Mouse (Mus musculus) frontal cortex, postnatal 25 days (tissue): Measurements from ENCODE around the gene Klhl5.
"Not testable (repeated sequence)": the region's sequence is repeated elsewhere in the genome, so short reads cannot be mapped to it uniquely, and the experiment has no call there.

Source experiments
- DNase-seq, 2 experiments: peaks; one replicate each; pipeline ENCODE4 v3.0.0; 2022; ENCODE audit warnings: low spot score in 2 of 2

The Klhl5 gene

DNA sequence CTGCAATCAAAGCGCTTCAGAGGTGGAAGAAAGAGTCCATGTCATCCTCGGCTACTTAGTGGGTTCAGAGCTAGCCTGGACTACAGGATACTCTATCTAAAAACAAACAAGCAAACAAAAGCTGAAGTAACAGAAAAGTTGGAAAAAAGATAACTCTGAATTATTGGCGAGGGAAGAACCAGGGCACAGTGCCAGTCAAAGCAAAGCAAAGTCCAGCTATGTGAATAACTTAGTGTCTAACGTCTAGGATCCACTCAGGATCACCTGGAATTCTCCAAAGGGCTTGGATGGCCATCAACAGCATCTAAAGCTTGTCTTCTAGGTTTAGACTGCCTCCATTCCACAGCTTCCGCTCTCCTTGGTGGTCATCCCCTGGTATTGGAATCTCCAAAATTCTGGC, 9.9 kb upstream of the Klhl5 start:
- DNase-seq, result no peak

DNA sequence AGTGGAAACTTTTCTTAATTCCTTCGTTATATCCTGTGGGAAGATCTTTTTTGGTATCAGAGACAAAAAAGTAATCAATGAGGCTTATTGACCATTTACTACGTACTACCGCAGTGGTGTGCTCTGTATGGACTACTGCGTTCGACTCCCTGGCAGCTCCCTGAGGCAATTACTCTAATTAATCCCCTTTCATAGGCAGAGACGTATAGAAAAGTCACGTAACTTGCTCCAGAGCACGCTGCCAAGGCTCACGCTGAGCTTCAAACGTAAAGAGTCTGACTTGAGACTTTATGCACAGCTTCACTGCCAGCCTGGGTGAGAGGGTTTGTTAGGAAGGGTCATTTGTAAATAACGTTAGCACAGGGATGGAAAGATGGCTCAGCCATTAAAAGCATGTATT, 7.3 kb upstream of the Klhl5 start:
- no peak for DNase-seq

DNA sequence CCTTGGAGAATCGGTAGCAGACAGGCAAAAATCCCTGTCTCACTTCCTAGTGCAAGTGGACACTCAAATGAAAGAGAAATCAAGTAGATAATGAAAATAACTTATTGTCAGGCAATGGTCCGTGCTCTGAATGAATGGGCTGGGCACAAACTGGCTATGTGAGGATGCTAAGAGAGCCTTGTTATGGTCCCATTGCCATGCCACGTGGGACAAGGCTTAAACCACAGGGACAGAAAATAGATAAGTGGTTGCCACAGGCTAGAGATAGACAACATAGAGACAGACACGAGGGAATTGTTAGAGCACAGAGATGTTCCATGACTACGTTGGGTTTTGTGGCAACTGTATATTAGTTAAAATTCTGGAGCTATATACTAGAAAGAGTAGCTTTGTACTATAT, 6.1 kb upstream of the Klhl5 start:
- no peak for DNase-seq

DNA sequence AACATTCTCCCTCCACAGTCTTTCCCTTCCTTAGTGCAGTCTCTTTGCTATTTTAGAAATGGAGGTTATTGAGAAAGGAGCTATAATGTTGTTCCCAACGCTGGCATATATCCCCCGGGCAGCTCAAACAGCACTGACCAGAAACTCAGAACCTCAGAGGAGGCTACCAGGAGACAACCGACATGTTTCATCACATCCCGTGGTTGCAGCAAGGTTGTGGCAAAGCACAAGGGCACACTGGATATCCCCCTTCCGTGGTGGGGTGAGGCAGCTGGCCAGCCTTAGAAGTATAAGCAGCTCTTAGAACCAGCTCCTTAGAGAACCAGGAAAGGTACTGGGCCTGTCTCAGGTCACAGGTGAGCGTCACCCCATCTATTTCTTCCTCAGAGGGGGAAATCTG, 5.7 kb upstream of the Klhl5 start:
- DNase-seq, result no peak

DNA sequence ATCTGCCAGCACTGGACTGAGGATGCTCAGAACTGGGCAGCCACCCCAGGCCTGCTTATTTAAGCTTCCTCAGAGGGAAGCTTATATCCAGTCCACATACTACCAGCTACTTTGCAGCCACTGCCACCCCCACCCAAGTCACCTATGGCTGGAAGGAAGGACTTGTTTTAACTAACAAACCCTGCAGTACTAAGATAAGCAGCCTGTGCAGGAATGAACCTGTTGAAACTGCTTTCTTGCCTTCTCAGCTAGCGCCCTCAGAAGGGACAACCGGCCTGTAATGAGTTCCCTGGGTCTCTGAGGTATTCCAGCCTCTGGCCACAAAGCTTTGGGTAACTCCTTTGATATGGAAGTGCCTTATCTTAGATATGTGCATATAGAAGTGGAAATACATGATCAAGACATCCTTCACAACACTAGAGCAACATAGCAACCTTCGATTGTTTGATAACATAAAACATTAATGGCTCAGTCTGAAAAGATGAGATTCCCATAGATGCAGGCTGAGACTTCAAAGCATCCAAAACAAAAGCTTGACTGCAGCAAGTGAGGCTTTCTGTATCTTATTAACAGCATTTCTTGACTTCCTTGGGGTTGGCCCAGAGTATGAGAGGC, 5.2 kb upstream of the Klhl5 start:
- DNase-seq, result no peak

DNA sequence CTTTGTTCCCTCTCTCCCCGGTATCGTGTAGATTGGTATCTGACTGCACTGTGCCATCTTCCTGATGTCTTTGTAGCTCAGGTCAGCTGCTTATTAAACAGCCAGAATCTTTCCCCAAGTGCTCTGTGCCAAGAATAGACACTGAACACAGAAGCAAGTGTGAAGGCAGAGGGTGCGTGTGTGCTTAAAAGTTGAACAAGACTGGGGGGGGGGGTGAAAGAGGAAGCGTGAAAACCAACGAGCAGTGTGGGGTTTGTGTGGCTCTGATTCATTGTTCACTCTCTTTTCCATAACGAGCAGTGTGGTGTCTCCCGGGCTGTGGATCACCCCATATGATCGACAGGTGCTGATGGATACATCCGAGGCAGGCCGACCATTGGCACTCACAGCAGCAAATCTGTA, 4.7 kb upstream of the Klhl5 start:
- no peak for DNase-seq

DNA sequence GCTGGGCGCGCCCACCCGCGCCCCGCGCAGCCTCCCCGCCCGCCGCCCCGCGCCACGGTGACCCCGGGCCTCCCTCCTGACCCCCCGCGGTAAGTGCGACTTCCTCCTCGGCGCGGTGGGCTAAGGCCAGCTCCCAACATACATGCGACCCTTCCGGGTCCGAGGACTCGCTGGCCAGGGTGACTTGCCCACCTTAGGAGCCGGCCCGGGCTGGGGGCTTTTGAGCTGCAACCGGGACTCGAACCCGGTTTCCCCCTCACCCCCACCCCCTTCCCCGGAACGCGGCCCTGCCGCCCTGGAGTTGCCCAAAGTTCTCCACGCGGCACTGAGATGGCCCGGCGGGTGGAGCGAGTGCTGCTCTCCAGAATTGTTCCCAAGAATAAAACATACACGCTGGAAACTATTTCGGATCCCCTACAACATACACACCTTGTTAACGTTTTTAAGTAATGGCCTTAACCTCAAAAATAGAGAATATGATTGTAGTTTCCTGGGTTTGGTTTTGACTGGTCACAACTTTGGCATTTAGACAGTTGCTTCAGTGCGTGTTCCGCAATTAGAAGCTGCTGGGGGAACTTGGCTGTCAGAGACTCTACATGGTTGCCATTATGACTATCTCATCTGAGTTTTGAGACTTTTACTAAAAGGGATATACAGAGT, 564 bp downstream of the Klhl5 start:
- no peak for DNase-seq

DNA sequence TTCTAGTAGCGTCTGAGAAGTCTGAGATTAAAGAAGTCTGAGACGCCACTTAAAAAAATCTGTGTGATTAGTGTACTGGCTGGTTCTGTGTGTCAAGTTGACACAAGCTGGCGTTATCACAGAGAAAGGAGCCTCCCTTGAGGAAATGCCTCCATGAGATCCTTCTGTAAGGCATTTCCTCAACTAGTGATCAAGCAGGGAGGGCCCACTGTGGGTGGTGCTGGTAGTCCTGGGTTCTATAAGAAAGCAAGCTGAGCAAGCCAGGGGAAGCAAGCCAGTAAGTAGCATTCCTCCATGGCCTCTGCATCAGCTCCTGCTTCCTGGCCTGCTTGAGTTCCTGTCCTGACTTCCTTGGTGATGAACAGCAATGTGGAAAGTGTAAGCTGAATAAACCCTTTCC, 4.9 kb downstream of the Klhl5 start:
- not testable (repeated sequence) for DNase-seq

DNA sequence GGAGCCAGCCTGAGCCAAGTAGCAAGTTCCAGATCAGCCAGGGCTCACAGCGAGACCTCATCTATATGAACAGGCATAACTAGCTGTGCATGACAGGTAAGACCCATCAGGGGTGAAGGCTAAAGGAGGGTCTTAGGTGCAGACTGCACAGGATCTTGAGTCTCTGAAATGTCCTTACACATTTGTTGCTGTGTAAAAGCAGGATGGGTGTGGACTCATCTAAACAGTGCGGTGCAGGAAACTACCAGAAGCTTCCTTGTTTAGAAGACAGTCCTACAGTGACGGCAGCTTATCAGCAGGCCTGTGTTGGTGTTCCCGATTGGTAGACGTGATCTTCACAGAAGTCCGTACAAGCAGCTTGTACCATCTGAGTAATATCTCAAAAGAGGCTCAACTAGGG, 6.0 kb downstream of the Klhl5 start:
- DNase-seq, result no peak

DNA sequence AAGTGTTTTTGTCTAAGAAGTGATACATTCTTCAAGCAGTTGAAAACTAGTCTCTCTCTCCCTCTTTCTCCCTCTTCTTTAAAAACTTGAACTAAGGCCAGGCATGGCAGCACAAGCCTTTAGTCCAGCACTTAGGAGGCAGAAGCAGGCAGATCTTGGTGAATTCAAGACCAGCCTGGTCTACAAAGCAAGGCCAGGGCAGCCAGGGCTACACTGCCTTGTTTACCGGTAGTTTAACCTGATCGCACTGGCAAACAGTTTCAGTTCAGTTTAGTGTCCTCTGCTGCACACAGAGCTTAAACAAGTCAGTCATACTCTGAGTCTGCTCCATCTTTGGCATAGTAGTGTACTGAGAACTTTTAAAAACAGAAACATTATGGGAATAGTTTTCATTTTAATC, 9.4 kb downstream of the Klhl5 start:
- no peak for DNase-seq

DNA sequence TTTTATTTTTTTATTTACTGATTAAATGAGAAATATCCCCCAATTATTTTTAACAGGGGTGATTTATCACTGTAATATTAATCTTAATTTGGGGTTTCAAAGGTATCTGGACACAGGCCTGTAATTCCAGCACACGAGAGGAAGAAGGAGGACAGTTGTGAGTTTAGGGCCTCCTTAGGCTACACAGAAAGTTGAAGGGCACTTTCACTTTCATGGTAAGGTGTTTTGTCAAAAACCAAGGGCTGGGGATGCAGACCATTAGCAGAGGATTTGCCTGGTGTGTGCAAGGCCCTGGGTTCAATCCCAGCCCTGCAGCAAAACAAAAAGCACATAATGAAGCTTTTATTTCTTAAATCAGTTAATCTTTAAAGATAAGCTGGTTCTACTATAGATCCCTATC, 12.2 kb downstream of the Klhl5 start:
- DNase-seq, result no peak

DNA sequence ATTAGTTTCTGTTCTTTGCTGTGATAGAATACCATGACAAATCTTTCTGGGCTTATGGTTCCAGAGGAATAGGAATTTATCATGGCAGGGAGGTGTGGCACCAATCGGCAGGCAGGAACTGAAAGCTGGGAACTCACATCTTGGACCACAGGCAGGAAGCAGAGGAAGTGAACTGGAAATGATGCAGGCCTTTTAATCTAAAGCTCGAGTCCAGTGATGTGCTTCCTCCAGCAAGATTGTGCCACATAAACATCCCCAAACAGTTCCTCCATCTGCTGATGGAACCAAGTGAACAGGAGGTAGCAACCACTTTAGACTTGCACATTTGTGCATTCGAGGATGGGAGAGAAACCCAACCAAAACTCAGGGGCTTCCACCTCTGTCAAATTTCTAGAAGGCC, 12.6 kb downstream of the Klhl5 start:
- DNase-seq, result no peak

DNA sequence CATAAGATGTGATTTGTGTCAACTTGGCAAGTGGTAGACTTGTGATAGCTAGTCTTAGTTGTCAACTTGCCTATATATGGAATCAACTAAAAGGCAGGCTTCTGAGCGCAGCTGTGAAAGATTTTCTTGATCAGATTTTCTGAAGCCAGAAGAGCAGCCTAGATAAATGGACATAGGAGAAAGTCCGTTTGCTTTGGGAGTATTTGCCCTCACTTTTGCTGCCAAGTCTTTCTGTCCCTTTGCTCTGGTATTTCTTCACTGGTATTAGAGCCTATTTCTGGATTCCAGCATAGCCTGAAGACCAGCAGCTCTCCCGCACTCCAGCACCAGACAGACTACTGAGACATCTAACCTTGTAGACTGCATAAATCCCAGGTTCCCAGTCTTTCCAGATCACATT, 15.3 kb downstream of the Klhl5 start:
- no peak for DNase-seq

DNA sequence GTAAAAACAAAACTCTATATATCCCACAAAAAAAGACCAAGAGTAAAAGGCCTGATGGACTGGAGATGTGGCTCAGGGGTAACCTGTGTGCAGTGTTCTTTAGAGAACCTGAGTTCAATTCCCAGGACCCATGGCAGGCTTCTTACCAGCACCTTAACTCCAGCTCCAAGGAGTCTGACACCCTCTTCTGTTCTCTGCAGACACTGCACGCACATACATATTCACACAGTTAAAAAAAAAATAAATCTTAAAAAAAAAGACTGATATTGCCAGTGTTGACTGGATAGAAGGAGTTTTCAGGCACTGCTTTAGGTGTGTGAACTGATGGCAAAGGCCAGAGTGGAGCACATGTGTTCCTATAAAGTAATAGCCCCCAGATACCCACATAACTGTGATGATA, 18.8 kb downstream of the Klhl5 start:
- DNase-seq, result no peak

DNA sequence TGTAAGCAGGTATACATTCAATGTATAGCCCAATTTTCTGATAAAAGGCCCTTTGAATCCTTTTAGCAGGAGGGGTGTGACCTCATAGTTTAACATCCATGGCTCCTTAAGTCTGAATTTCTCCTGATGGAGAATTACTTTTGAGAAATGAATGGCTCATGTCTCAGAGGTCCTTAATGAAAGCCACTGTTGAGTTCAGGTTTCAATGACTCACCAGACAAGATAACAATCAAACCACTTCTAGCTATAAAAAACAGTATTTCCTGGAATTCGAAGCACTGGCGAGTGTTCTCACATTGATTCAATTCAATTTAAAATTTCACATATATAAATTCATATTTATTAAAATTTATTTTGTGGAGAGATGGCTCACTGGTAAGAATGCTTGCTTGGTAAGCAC, 21.1 kb downstream of the Klhl5 start:
- DNase-seq, result no peak

DNA sequence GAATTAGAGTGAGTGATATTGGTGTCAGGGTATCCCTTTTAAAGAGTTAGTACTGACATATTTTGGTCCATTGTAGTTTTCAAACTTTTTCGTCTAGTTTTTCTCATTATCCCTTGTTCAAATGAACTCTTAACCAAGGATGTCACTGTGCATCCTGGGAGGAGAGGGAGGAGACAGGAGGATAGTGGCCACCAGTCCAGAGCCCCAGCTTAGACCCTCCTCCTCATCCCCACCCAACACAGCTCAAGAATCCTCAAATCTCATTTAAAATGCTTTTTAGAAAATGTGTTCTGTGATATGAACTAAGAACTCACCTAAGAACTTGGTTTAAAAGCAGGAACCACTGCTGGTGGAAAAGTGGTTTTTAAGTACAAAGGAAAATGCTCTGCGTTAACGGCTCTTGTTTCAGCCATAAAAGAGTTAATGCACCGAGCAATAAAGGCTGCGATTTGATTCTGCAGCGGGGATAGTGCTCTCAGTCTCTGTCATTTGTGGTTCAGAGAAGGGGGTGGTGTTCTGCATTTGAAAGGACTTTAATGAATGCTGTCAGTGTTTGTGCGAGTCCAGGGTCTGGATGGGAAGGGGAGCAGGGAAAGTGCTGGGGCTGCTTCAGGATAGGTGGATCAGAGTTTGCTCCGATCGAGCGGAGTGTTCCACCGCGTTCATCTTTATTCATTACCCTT, 23.3 kb downstream of the Klhl5 start:
- no peak for DNase-seq

DNA sequence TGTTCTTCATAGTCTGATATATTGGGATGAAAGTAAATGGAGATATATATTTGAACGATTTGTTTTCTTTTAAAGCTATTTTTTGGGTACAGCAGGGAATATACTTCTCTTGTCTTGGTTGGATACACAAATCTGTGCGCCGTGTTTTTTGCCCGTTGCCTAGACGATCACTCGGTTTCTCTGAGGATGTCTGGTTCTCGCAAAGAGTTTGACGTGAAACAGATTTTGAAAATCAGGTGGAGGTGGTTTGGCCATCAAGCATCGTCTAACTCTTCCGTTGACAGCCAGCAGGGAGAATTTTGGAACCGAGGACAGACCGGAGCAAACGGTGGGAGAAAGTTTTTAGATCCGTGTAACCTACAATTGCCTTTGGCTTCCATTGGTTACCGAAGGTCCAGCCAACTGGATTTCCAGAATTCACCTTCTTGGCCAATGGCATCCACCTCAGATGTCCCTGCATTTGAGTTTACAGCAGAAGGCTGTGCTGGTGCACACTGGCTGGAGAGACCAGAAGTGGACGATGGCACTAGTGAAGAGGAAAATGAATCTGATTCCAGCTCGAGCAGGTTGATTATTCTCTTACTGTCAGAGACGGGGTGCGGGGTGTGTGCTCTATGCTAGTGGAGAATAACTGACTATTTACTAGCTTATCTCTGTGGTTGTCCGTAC, 24.0 kb downstream of the Klhl5 start:
- DNase-seq, result peak; percentile 11 to 33

DNA sequence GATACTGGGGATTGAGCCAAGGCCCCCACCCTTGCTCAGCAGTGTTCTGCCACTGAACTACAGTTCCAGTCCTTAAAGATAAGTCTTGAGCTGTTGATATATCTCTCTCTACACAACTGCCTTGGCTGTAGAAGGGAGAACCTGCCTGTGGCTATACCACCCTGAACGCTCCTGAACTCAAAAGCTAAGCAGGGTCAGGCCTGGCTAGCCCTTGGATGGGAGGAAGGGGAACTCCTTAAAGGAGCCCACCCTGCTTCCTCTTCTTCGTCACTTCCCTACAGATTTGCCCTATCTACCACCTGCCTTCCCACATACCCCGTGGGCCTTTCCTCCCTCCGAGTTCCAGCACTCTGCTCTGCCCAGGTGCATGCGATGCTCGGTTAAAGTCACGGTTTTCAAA, 28.8 kb downstream of the Klhl5 start:
- no peak for DNase-seq

DNA sequence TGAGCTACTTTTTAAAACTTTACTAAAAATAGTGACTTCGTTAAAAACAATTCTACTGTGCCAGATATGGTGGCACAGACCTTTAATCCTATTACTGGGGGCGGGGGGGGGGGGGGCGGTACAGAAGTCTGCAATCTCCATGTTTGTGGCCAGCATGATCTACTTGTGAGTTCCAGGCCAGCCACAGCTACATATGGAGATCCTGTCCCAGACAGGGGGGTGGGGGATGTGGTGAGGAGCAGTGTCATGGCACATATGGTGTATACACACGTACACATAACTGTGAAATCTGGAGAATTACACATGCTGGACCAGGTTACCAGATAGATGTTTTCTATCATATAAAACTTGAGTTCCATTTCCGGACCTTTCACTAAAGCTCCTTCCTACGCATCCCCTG, 29.7 kb downstream of the Klhl5 start:
- no peak for DNase-seq

DNA sequence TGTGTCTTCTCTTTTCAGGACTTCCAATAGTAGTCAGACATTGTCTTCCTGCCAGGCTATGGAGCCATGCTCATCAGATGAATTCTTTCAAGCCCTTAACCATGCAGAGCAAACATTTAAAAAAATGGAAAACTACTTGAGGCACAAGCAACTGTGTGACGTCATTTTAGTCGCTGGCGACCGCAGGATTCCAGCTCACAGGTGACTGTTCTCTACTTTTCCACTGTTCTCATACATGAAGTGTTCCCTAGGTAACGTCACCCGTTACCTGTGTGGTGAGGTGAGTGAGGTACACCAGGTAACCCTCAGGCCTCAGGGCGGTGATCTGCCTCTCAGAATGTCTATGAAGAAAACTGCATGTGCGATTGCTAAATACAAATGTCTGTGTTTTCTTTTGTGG, 33.9 kb downstream of the Klhl5 start:
- no peak for DNase-seq

DNA sequence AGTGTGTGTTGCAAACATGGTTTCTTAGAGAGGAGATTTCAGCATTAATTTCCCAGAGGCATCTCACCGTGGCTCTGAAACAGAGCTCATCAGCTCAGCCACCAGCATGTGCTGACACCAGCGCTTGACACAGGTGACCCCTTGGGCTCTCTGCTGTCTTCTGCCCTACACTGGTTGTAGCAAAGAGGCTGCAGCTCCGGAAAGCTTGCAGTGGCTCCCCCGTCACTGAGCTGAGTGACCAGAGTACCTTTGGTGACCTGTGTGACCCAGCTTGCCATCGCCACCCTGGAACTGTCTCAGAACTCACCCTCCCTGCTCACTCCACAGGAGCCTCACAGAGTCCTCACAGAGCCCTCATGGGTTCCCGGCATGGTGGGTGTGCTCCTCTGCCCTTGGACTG, 34.9 kb downstream of the Klhl5 start:
- DNase-seq, result no peak

DNA sequence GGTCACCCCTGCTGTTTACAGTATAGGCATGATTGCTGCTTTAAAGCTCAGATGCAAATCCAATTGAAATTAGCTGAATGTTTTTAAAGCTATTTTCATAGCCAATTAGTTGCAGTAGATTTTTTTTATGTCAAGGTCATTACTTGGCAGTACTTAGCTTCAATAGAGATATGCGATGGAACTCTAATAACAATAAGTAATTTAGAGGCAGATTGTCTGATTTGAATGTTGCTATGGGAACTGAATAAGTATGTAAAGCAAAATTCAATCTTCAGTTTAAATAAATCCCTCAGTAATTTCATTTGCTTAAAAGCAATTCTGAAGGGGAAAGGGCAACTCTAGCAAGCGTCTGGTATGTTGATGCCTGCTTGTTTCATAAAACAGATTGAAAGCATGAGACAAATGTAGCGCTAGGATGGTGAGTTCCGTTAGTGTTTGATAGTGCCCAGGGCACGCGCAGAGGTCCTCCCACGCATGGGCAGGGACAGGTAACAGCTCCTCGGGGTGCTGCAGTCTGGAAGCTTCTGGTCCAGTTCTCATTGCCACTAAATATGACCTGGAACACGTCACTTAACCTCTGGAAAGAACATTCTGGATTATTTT, 38.3 kb downstream of the Klhl5 start:
- no peak for DNase-seq

DNA sequence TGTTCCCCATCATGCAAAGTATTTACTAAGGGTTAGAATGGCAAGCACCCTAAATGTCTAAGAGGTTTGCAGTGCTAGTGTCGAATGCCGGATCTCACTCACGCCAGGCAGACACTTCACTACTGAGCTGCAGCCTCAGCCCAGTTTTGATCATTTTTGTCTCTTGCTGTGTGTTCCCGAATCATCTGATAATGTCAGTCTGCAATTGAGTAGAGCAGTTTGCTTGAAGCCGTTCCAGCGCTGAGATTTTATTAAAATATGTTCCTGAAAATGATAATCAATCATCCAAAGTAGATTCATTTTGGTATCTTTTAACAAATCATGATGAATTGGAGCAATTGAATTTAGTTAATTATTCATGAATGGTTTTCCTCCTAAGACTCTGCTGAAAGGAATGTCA, 39.4 kb downstream of the Klhl5 start:
- DNase-seq, result no peak
